ENCODE assay signal across 25 mouse cellular contexts in genomic region chr1:88339481-88339880, GRCm38 (mm10).
DNase-seq lines count a peak whose midpoint lies in the region; ATAC-seq and TF ChIP-seq lines count a peak whose summit lies in the region.
"Had no signal": no experiment of that assay in that cellular context is flagged by ENCODE, and none has a peak within 500 bp of the region (broad histone marks: within the 10 kb centered on the region; RNA-seq: fewer than 3 reads in every experiment).

No protein-coding gene starts in this region.

- no peak overlapping the region for H3K4me3 ChIP-seq in heart, embryonic 12.5 days
- H3K4me3 ChIP-seq: embryonic facial prominence, embryonic 10.5 days; embryonic facial prominence, embryonic 13.5 days; erythroblast, embryonic 14.5 days; forebrain, embryonic 12.5 days; forebrain, embryonic 15.5 days; heart, adult 2 months; heart, embryonic 10.5 days; hindbrain, embryonic 12.5 days; hindbrain, embryonic 15.5 days had no signal

- H3K4me1 ChIP-seq in heart, embryonic 12.5 days (replicated peaks), result no peaks in the 10 kb centered on the region
- H3K4me1 ChIP-seq: embryonic facial prominence, embryonic 10.5 days; embryonic facial prominence, embryonic 13.5 days; forebrain, embryonic 12.5 days; forebrain, embryonic 15.5 days; heart, embryonic 10.5 days; hindbrain, embryonic 12.5 days; hindbrain, embryonic 15.5 days had no signal

- no peak for TF ChIP-seq POLR2A in brain, embryonic 14.5 days (IDR thresholded peaks at IDR 0.05; ENCODE audit: borderline replicate concordance, extremely low read depth, insufficient read depth, insufficient read length, poor library complexity, severe bottlenecking)

- H3K36me3 ChIP-seq in heart, embryonic 12.5 days, result no peaks in the 10 kb centered on the region
- H3K36me3 ChIP-seq: embryonic facial prominence, embryonic 10.5 days; embryonic facial prominence, embryonic 13.5 days; forebrain, embryonic 12.5 days; forebrain, embryonic 15.5 days; heart, embryonic 10.5 days; hindbrain, embryonic 12.5 days; hindbrain, embryonic 15.5 days had no signal

- no peaks in the 10 kb centered on the region for H3K9me3 ChIP-seq in heart, embryonic 12.5 days (replicated peaks)
- H3K9me3 ChIP-seq: embryonic facial prominence, embryonic 10.5 days; embryonic facial prominence, embryonic 13.5 days; forebrain, embryonic 12.5 days; forebrain, embryonic 15.5 days; heart, embryonic 10.5 days; hindbrain, embryonic 12.5 days; hindbrain, embryonic 15.5 days had no signal

- no peak overlapping the region for H3K27ac ChIP-seq in heart, embryonic 12.5 days (ENCODE audit: poor library complexity, severe bottlenecking)
- H3K27ac ChIP-seq: embryonic facial prominence, embryonic 10.5 days; embryonic facial prominence, embryonic 13.5 days; forebrain, embryonic 12.5 days; forebrain, embryonic 15.5 days; heart, adult 2 months; heart, embryonic 10.5 days; hindbrain, embryonic 12.5 days; hindbrain, embryonic 15.5 days had no signal

- H3K9ac ChIP-seq in heart, embryonic 12.5 days, result no peak overlapping the region
- H3K9ac ChIP-seq: embryonic facial prominence, embryonic 13.5 days; forebrain, embryonic 12.5 days; forebrain, embryonic 15.5 days; hindbrain, embryonic 12.5 days; hindbrain, embryonic 15.5 days had no signal

- TF ChIP-seq CTCF in brain, embryonic 14.5 days (IDR thresholded peaks at IDR 0.05; ENCODE audit: borderline replicate concordance, extremely low read depth, insufficient read depth, insufficient read length), result no peak

- WGBS in heart, embryonic 12.5 days, result 77% methylated on average over 9 of the region's 9 CpGs

- no peak for ATAC-seq in heart, embryonic 12.5 days (ENCODE audit: insufficient number of reproducible peaks, low FRiP score)
- ATAC-seq: activated CD4-positive, CD25-positive, alpha-beta regulatory T cell, adult 4 months; forebrain, embryonic 15.5 days; intestine, postnatal 0 days had no signal

- no peak overlapping the region for H3K4me2 ChIP-seq in heart, embryonic 12.5 days
- H3K4me2 ChIP-seq: embryonic facial prominence, embryonic 13.5 days; forebrain, embryonic 12.5 days; forebrain, embryonic 15.5 days; hindbrain, embryonic 12.5 days; hindbrain, embryonic 15.5 days had no signal

- H3K27me3 ChIP-seq in heart, embryonic 12.5 days (replicated peaks), result 0 out of 2 replicates have a peak, but pooled peaks cover 2% of the 10 kb centered on the region
- H3K27me3 ChIP-seq: embryonic facial prominence, embryonic 13.5 days; forebrain, embryonic 12.5 days; forebrain, embryonic 15.5 days; hindbrain, embryonic 12.5 days; hindbrain, embryonic 15.5 days had no signal

- DNase-seq in heart, adult 11 months, result peak; percentile 66
- peak; percentile 60 for DNase-seq in adrenal gland, adult 2 months
- DNase-seq in adrenal gland, postnatal 14 days, result peak; percentile 31
- peak; percentile 24 for DNase-seq in brain, embryonic 14.5 days (ENCODE audit: low read depth)
- no peak for DNase-seq in kidney, adult 8-10 months
- DNase-seq in gastrocnemius, postnatal 4 days (ENCODE audit: low spot score in 2 of 2), result no peak
- DNase-seq: cerebellum, adult 11-12 months; cerebellum, adult 8-10 months; cerebellum, postnatal 10 days; cerebellum, postnatal 36 days; embryo, embryonic 11 days; gastrocnemius, postnatal 10 days; heart, adult 2 months; kidney, adult 2 months had no signal

Comparison
In these comparisons a context has a peak if more than half of its experiments do, and no peak if none do; other contexts are left out.
1. DNase-seq: peak in heart, adult 11 months (single experiment), adrenal gland, adult 2 months (single experiment), adrenal gland, postnatal 14 days (single experiment) and brain, embryonic 14.5 days (single experiment); none in kidney, adult 8-10 months (0 of 2) and gastrocnemius, postnatal 4 days (0 of 2).